Mouse (Mus musculus): ENCODE measurements around the gene Cdkn2b.

GRCm38 (mm10) chr4:89281236-89281635 lies 29.6 kb downstream of the Cdkn2b start:
- TF ChIP-seq CTCF (IDR thresholded peaks at IDR 0.05; ENCODE audit: extremely low read depth, insufficient read depth, low read length), result no peak
- no peak for TF ChIP-seq POLR2A (IDR thresholded peaks at IDR 0.05; ENCODE audit: extremely low read depth, insufficient read depth, low read length)
